Mouse (Mus musculus) spleen, adult 2 months (tissue): ENCODE results near the gene Ccdc146.

Source experiments
- CTCF ChIP-seq: fragments of 200-500 bp; IDR thresholded peaks from 2 replicates; pipeline ENCODE4 v1.5.1; 2011; ENCODE audit warnings: mild to moderate bottlenecking, inconsistent platforms; ENCODE audit not compliant: insufficient read depth, insufficient read length, insufficient replicate concordance; ENCODE audit errors: extremely low read depth
- POLR2A ChIP-seq: fragments of 200-500 bp; IDR thresholded peaks from 2 replicates; pipeline ENCODE4 v1.6.1; 2011; ENCODE audit warnings: low read depth, low read length, inconsistent platforms

GRCm38 (mm10) chr5:21413322-21413721, 11.2 kb downstream of the Ccdc146 start:
- TF ChIP-seq CTCF = no peak
- TF ChIP-seq POLR2A = no peak
